Mouse (Mus musculus): ENCODE data around the gene Papln.

The Papln gene

DNA sequence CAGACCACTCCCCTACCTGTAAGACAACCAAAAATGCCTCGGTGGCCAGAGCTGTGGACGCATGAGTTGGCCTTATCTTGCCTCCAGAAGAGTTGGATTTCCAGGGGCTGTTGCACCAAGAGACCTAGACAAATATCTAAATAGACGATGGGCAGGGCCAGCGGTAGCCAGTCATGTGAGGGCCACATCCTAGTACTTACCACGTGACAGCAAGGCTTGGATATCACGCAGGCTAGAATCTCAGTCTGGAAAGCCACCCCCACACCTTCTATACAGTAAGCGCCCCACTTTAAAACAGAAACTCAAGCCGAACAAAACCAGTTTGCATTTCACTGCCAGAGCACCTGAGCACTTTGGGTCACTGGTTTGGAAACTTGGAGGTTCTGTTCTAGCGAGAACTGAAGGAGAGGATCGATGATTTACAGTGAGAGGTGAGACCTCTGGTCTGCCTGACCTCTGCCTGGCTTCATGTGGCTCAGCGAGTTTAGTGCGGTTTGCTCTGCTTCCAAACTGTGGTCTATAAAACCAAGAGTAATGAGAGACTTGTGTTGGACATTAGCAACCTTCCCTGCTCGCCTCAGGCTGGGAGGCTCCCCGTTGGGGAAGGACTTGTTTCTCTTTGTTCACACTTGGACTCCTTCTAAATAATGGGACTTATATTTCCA lies 4.9 kb downstream of the Papln start:
- no peak for DNase-seq

DNA sequence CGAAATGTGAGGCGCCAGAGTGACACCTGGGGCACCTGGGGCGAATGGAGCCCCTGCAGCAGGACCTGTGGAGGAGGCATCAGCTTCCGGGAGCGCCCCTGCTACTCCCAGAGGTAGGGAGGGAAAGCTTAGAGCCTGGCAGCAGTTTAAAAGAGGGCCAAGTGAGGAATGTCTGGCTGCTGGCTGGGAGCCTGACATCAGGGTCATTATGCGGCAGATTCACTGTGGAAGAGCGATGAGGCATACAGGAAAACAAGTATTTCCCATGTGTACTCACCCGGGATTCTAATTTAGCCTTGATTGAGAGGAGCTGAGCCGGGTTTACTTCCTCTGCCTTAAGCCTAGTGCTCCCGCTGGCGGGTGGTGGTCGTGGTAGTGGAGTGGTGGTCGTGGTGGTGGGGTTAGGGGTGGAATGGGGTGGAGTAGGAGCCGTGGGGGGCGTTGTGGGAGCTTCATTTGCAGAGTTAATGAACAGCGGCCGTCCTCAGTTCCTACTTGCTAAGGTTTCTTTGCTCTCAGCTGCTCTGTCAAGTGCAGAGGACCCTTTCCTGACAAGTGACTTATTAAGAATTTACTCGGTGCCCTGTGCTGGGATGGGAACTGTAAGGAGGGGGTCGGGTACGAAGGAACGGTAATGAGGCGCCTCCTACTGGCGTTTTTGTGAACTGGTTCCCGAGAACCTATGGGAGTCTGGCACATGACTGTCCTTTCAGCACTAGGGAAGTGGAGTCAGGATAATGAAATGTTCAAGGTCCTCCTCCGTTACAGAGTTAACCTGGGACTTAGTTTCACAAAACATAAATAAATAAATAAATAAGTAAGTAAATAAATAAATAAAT lies 7.2 kb downstream of the Papln start:
- peak in 1 of 2 experiments; percentile 39 for DNase-seq

GRCm38 (mm10) chr12:83775621-83776020 lies 12.2 kb downstream of the Papln start:
- DNase-seq = no peak

DNA sequence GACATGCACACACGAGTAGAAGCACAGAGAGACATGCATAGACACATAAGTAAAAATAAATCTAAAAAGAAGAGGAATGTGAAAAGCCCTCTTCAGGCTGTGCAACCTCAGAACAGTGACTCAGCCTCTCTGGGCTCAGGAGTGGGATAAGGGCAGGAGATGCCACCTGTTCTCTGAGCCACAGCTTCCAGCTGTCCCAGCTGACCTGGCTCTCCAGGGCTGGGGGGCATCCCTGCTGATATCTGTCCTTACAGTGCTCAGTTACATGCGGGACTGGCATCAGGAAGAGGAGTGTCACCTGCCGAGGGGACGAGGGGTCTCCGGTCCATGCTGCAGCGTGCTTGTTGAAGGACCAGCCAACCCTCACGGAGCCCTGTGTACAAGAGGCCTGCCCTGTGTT lies 13.3 kb downstream of the Papln start:
- DNase-seq = no peak

GRCm38 (mm10) chr12:83780181-83780580 lies 16.7 kb downstream of the Papln start:
- DNase-seq = no peak

DNA sequence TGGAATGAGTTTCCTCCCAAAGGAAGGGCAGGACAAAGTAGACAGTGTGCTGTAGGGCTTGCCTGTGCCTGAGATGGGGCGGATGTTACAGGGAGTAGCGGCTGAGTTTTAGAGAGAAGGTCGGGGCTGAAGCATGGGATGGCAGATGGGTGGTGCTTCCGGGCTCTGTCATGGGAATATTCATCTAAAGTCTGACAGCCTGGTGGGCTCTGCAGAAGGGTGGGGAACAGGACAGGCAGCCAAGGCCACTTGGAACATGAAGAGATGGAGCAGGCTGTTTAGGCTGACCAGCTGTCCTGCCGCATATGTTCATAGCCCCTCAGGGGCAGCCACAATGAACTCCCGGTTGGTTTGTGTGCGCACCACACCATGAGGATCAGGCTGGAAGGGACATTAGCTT lies 17.8 kb downstream of the Papln start:
- DNase-seq = no peak

- DNase-seq = no peak
Observed at GRCm38 (mm10) chr12:83781640-83782278, 18.3 kb downstream of the Papln start.

DNA sequence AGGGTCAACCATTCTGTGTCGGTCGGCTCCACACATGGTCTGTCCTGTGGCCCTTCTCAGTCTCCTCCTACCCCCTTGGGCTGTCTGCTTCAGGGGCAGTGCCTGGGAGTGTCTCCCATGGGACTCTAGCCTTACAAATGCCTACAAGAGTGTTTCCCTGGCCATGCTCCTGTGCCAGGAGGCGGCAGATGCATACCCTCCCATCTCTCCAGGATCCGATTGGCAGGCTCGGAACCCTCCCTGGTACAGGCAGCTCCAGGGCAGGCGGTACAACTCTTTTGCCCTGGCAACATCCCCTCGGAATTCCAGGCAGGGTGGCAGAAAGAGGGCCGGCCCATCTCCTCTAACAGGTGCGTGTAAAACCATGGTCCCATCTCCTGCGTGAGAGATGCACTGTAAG lies 19.2 kb downstream of the Papln start:
- no peak for DNase-seq

DNA sequence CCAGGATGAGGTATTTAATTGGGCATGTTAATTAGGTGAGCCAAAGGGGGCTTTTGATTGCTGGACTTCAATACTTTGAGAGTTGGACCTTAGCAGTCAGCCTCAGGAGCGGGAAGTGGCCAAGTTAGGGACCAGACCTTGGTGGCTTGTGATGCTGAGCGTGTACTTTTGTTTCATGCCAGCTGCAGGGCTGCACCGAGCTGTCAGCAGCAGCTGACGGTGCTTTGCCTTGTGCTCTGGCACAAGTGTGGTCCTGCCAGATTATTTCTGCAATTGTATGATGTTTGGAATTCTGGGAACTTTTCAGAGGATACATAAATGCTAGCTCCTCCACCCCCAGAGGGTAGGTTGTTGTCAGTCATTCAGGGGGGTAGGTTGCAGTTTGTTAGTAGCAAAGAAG lies 21.9 kb downstream of the Papln start:
- no peak for DNase-seq

GRCm38 (mm10) chr12:83789051-83789780 lies 25.8 kb downstream of the Papln start:
- no peak for DNase-seq

DNA sequence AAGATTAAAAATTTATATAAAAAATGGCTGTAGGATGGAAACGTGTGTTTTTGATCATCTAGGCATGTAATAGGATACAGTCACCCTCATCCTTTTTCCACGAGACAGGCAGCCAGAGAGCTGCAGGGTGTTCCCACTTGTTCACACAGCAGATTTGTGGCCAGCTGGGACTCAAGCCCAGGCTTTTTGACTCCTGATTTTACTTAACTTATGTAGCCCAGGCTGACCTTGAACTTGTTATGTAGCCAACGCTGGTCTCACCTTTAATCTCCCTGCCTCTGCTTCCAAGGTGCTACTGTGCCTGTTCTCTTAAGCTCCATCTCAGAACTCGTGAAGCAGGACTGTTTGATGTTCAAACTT lies 26.3 kb downstream of the Papln start:
- no peak for DNase-seq

DNA sequence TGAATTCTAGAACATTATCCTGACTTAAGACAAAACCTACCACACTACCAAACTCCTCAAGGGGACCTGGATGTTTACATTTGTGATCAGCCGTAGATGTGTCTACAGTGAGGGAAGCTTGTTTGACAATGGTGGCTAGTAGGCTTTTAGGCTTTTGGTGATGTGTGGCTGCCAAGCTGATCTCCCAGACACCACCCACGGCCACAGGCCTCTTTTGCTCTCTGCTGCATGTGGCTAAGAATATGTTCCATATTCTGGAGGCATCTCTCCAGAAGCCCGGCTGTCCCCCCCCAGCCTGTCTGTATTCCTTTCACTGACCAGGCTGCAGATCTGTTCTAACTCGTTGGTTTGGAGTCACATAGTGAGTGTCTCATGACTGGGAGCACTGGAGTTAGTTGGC lies 27.3 kb downstream of the Papln start:
- DNase-seq = no peak

DNA sequence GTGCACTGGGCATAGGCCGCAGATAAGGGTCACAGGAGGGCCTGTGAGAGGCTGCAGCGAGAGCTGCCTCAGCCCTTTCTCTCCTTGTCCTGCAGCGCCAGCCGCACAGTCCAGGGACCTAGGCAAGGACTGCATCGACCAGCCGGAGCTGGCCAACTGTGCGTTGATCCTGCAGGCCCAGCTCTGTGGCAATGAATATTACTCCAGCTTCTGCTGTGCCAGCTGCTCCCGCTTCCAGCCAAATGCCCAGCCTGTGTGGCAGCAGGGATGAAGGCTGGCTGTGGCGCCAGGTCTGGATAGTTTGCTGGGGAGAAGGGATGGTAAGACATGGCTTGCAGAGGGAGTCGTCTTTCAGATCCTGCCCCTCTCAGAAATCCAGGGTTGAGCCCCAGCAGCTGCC lies 28.3 kb downstream of the Papln start:
- no peak for DNase-seq

GRCm38 (mm10) chr12:83792706-83793410 lies 29.4 kb downstream of the Papln start:
- DNase-seq = no peak

- DNase-seq = no peak
Observed at GRCm38 (mm10) chr12:83795051-83795450, 31.6 kb downstream of the Papln start.

GRCm38 (mm10) chr12:83795586-83795985 lies 32.2 kb downstream of the Papln start:
- no peak for DNase-seq

- no peak for DNase-seq
Observed at GRCm38 (mm10) chr12:83798313-83798712, 34.9 kb downstream of the Papln start.

DNA sequence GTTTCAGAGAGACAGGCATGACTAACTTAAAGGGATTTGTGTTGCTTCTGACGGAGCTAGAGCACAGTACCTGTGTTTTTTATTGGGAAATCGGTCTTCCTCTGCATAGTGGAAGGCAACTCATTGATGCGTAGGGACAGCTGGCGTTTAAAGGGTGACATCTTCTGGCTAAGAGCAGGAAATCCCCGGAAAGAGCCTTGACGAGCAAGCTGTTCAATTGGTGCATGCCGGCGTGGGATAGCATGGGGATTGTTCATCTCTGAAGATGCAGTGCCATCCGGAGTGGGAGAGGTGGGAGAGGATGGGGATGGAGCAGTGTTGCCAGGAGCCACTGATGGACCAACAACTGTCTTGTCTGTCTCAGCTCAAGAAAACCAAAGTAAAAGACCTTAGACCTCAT lies 37.5 kb downstream of the Papln start:
- DNase-seq = no peak

DNA sequence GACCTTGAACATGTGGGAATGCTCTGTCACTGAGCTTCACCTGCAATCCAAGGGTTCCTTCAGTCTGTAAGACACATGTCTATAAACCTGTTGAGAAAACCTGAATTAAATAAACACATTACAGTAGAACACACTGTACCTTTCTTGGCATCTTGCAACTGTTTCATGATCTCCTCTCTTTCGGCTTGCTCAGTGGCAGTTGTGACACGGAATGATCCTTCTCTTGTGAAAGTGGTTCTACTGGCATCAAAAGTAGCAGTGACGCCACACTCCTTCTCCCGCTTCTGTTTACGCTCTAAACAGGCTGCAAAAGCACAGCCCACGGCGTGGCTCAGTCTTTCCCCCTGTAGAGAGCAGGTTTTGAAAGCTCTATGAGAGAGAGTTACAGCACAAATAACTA lies 40.2 kb downstream of the Papln start:
- DNase-seq = no peak

DNA sequence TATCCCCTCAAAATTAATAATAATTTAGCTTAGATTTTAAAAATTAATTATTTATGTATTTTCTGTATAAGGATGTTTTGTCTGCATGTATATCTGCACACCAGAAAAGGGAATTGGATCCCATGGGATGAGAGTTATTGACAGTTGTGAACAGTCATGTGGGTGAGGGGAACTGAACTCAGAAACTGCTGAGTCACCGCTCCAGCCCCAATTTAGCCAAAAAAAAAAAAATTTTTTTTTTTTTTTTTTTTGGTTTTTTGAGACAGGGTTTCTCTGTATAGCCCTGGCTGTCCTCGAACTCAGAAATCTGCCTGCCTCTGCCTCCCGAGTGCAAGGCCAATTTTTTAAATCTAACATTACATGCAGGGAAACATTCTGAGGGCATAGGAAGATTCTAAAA lies 48.5 kb downstream of the Papln start:
- DNase-seq = no peak

DNA sequence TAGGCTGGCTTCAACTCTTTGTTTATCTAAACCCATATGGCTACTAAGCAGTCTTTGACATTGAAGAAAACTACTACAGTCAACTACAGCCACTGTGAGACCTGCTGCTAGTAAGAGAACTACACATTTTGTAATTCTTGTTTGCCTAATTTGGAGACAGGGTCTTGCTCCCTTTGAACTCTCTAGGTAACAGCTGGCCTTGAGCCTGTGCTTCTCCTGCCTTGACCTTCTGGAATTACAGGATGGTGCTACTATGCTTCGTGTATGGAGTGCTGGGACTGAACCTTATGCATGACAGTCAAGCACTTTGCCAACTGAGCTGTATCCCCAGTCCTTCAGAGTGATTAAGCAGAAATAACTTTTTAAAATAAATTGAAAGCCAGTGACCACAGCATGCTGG lies 53.2 kb downstream of the Papln start:
- DNase-seq = no peak

DNA sequence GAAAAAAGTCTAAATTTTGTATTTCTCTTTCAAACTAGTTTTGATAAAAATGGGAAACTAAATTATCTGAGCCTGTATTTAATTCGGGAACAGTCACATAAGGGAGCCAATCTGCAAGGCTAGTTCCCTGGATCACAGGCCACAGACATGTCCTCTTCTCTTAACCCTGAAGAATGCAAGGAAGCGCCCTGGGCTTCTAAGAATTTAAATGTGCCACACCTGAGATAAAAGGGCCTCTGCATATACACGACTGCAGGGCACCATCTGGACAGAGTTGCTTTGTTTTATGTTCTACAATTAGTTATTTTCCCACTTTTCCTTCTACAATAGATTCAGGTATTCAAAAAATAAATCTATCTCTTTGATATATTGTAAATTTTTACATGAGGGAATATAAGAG lies 67.0 kb downstream of the Papln start:
- DNase-seq = no peak

DNA sequence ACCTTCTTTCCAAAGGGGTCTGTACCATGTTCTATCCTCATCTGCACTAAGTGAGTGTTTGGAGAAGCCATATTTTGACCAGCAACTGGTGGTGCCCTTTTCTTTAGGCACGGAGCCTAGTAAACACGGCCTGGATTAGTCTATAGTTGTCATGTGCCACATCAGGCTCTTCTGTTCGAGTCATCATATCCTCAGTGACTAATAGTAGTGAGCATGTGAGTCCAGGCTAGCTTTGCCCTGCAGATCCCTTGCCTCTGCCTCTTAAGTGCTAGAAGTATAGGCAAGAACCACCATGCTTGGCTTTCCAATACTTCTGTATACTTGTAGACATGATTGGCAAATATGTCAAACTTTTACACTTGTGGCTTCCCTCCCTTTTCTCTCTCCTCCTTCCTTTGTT lies 70.5 kb downstream of the Papln start:
- no peak for DNase-seq

Measured in thymus, postnatal 36 days (tissue).